Mouse (Mus musculus) CH12.LX (cell line): Measurements from ENCODE around the gene Flot2. TPM values are rescaled to one million over a fixed set of nuclear protein-coding genes. Genes with fewer than 3 reads are reported as not detected.

Source experiments
- DNase-seq: peaks from one replicate; pipeline ENCODE4 v3.0.0-alpha.2; 2013; ENCODE audit errors: extremely low read depth
- H3K27ac ChIP-seq: 2 replicates; pipeline ENCODE4 v1.5.1; 2012; ENCODE audit warnings: low read depth, mild to moderate bottlenecking, control low read depth, moderate library complexity; ENCODE audit not compliant: insufficient read depth
- H3K27me3 ChIP-seq: replicated peaks from 2 replicates; pipeline ENCODE3; 2012; ENCODE audit warnings: inconsistent platforms
- H3K36me3 ChIP-seq, 2 experiments: replicated peaks in 1 of 2; 2 replicates each; pipeline versions ENCODE3 to v1.6.1; 2012; ENCODE audit warnings: inconsistent platforms in 1 of 2, low read length in 1 of 2, mild to moderate bottlenecking in 1 of 2, mixed read lengths in 1 of 2, moderate library complexity in 1 of 2; ENCODE audit not compliant: control insufficient read depth in 1 of 2, insufficient read depth in 1 of 2
- H3K4me1 ChIP-seq, 2 experiments: 2 replicates each; pipeline ENCODE4 v1.6.1; 2012; ENCODE audit warnings: inconsistent platforms in 1 of 2, moderate library complexity in 1 of 2; ENCODE audit not compliant: insufficient read depth in 2 of 2, control insufficient read depth in 1 of 2
- H3K4me2 ChIP-seq: 2 replicates; pipeline ENCODE4 v1.6.1; 2012; ENCODE audit warnings: low read depth, mild to moderate bottlenecking, control low read depth; ENCODE audit not compliant: poor library complexity, insufficient read depth, severe bottlenecking
- H3K4me3 ChIP-seq, 3 experiments: fragments of 150-350 bp in 1 of 3; sonication (generic) in 1 of 3; replicated peaks in 1 of 3; 2 replicates each; pipeline versions ENCODE3 to v1.5.1; 2011 to 2012; ENCODE audit warnings: low read depth in 2 of 3, low read length in 2 of 3, mild to moderate bottlenecking in 2 of 3, moderate library complexity in 2 of 3, control low read depth in 1 of 3, improper control_type of control experiment in 1 of 3, inconsistent platforms in 1 of 3, mixed read lengths in 1 of 3; ENCODE audit not compliant: poor library complexity in 1 of 3
- H3K79me2 ChIP-seq: replicated peaks from 2 replicates; pipeline ENCODE4 v1.6.1; 2012; ENCODE audit warnings: mild to moderate bottlenecking, moderate library complexity; ENCODE audit not compliant: control insufficient read depth, poor library complexity, insufficient read depth, severe bottlenecking; ENCODE audit errors: extremely low read depth
- H3K9ac ChIP-seq: 2 replicates; pipeline ENCODE4 v1.6.1; 2012; ENCODE audit warnings: low read depth, mild to moderate bottlenecking, control low read depth, moderate library complexity; ENCODE audit not compliant: insufficient read depth
- H3K9me3 ChIP-seq: replicated peaks from 2 replicates; pipeline ENCODE3; 2012; ENCODE audit warnings: low read length, inconsistent platforms, mixed read lengths
- E2F4 ChIP-seq: IDR thresholded peaks from 2 replicates; pipeline ENCODE4 v1.6.1; 2011; ENCODE audit warnings: low read depth, low read length, improper control_type of control experiment; ENCODE audit not compliant: insufficient replicate concordance
- GABPA ChIP-seq: IDR thresholded peaks from 2 replicates; pipeline ENCODE4 v1.6.1; 2012; ENCODE audit warnings: low read depth, low read length, improper control_type of control experiment, inconsistent platforms; ENCODE audit not compliant: insufficient replicate concordance
- IRF4 ChIP-seq: IDR thresholded peaks from 2 replicates; pipeline ENCODE4 v1.6.1; 2014; ENCODE audit warnings: low read depth, mild to moderate bottlenecking, inconsistent platforms, low read length, improper control_type of control experiment
- JUN ChIP-seq: IDR thresholded peaks from 2 replicates; pipeline ENCODE4 v1.6.1; 2011; ENCODE audit warnings: low read depth, mild to moderate bottlenecking, low read length, improper control_type of control experiment, moderate library complexity; ENCODE audit not compliant: insufficient read depth
- MAFK ChIP-seq: IDR thresholded peaks from 2 replicates; pipeline ENCODE4 v1.6.1; 2011; ENCODE audit warnings: low read length, improper control_type of control experiment; ENCODE audit not compliant: insufficient replicate concordance
- MAX ChIP-seq: IDR thresholded peaks from 2 replicates; pipeline ENCODE4 v1.6.1; 2011; ENCODE audit warnings: low read length, improper control_type of control experiment
- MEF2A ChIP-seq: IDR thresholded peaks from 2 replicates; pipeline ENCODE4 v1.6.1; 2014; ENCODE audit warnings: low read depth, mild to moderate bottlenecking, inconsistent platforms, low read length, improper control_type of control experiment, borderline replicate concordance
- MXI1 ChIP-seq: IDR thresholded peaks from 2 replicates; pipeline ENCODE4 v1.6.1; 2011; ENCODE audit warnings: mild to moderate bottlenecking, low read depth, low read length, improper control_type of control experiment
- NELFE ChIP-seq: IDR thresholded peaks from 2 replicates; pipeline ENCODE4 v1.6.1; 2011; ENCODE audit warnings: low read depth, low read length, improper control_type of control experiment
- PAX5 ChIP-seq: IDR thresholded peaks from 2 replicates; pipeline ENCODE4 v1.6.1; 2012; ENCODE audit warnings: low read length, inconsistent platforms, mixed read lengths
- SMC3 ChIP-seq: IDR thresholded peaks from 2 replicates; pipeline ENCODE4 v1.6.1; 2011; ENCODE audit warnings: low read depth, low read length, improper control_type of control experiment
- UBTF ChIP-seq: IDR thresholded peaks from 2 replicates; pipeline ENCODE4 v1.6.1; 2012; ENCODE audit warnings: low read depth, mild to moderate bottlenecking, inconsistent platforms, low read length, improper control_type of control experiment, moderate library complexity
- ZC3H11A ChIP-seq: IDR thresholded peaks from 2 replicates; pipeline ENCODE4 v1.6.1; 2012; ENCODE audit warnings: low read depth, mild to moderate bottlenecking, inconsistent platforms, low read length, improper control_type of control experiment
- ZKSCAN1 ChIP-seq: IDR thresholded peaks from 2 replicates; pipeline ENCODE4 v1.6.1; 2012; ENCODE audit warnings: low read depth, inconsistent platforms, low read length, improper control_type of control experiment, borderline replicate concordance
- ZNF384 ChIP-seq: IDR thresholded peaks from 2 replicates; pipeline ENCODE4 v1.6.1; 2012; ENCODE audit warnings: low read depth, low read length, improper control_type of control experiment, inconsistent platforms
- dilution Hi-C: fragments of 300-500 bp; cut with MboI; formaldehyde crosslinking; loops from 2 replicates; pipeline ENCODE4 v1.14.3; 2020; ENCODE audit warnings: low sequenced_read_pairs; ENCODE audit not compliant: extremely low pct_unique_long_range_greater_than_20kb, extremely low pct_ligation_motif_present
- in situ Hi-C: fragments of 300-500 bp; cut with MboI; formaldehyde crosslinking; loops from 3 replicates; pipeline ENCODE4 v1.14.3; 2019; ENCODE audit warnings: low sequenced_read_pairs, low pct_ligation_motif_present, low pct_unique_long_range_greater_than_20kb, mixed read lengths
- polyA plus RNA-seq: library from polyadenylated mRNA; unstranded; fragments of >175 nt; gene quantifications from 2 replicates; pipeline ENCODE4 v1.2.1, GENCODE M21; 2012; ENCODE audit warnings: low read depth; ENCODE audit not compliant: insufficient read length
- total RNA-seq, 2 experiments: library from RNA; depleted of rRNA; stranded (reverse); fragments of 300-350 nt in 1 of 2; fragments of >200 nt in 1 of 2; gene quantifications; 2 replicates each; pipeline ENCODE4 v1.2.3; 2012 to 2014

The Flot2 gene
- total and polyA plus RNA-seq, 3 experiments: 5.2 to 14.7 (median 13.4) TPM

DNA sequence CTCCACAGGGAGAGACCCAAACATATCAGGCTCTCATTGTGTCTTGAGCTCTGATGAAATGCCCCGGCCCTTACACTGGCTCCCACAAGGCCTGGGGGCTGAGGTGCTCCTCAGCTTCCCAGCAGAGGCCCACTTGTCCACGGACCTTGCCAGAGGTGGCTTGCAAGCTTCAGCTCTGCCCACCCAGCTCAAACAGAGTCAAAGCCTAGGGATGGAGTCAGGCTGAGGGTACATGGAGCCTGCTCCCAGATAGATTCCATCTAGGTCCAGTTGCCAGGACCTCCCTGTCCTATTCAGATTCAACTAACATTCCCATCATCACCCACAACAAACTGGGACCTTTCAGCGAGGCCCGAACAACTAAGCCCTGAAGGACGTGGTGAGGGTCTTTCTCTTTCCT, 34.2 kb downstream of the Flot2 start:
- TF ChIP-seq GABPA (no peak), PAX5 (no peak), MEF2A (no peak), IRF4 (no peak), MXI1 (no peak)
- Histone ChIP-seq H3K4me1 (no peaks in the 10 kb centered on the region), H3K4me3 (no peak overlapping the region), H3K27me3 (no peaks in the 10 kb centered on the region), H3K9me3 (no peaks in the 10 kb centered on the region), H3K79me2 (no peaks in the 10 kb centered on the region), H3K36me3 (peaks cover 44 to 69% of the 10 kb centered on the region in 2 experiments), H3K9ac (no peak overlapping the region), H3K4me2 (no peak overlapping the region), H3K27ac (no peak overlapping the region)
- in situ Hi-C loops: no loop called here
- dilution Hi-C loops: no loop called here
- DNase-seq: no peak

DNA sequence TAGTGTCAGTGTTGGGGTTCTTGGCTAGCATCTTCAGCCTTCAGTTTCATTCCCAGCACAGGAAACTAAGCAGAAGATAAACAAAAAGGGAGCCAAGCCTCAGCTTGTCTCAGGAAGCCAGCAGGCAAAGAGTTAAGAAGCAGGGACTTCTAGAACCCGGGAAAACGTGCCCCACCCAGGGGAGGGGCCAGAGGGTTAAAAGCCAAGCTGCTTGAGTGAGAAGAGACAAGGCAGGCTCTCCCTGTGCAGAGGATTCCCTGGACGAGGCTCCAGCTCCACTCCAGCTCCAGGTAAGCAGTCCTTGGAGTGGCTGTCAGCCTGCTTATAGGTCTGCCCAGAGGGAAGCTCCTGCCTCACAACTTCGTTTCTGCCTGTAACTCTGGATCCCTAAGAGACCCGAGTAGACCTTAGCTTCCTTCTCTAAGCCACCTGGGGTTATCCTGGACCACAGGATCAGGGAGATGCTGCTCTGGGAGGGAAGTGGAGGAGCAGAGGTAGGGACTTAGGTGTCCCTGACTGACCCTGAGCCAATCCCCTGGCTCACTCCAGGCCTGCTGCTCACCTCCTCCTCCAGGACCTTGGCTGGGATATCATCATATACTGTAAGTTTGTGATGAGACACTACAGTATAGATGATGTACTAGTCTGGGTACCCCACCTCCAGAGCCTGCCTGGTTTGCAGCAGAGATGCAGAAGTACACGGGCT, 34.8 kb downstream of the Flot2 start:
- in situ Hi-C loops (no loop called here), dilution Hi-C loops (no loop called here)
- H3K4me1 ChIP-seq: no peaks in the 10 kb centered on the region
- no peak for DNase-seq
- H3K27me3 ChIP-seq: no peaks in the 10 kb centered on the region
- no peak overlapping the region for H3K4me3 ChIP-seq
- H3K79me2 ChIP-seq: no peaks in the 10 kb centered on the region
- no peaks in the 10 kb centered on the region for H3K9me3 ChIP-seq
- H3K9ac ChIP-seq: no peak overlapping the region
- H3K36me3 ChIP-seq: peaks cover 46 to 74% of the 10 kb centered on the region in 2 experiments
- no peak overlapping the region for H3K27ac ChIP-seq
- TF ChIP-seq NELFE (no peak), ZNF384 (no peak), MXI1 (no peak), MAX (no peak), E2F4 (no peak), UBTF (no peak), ZKSCAN1 (no peak), ZC3H11A (no peak), SMC3 (no peak), MAFK (no peak), PAX5 (no peak), JUN (no peak), IRF4 (no peak)
- no peak overlapping the region for H3K4me2 ChIP-seq
